Mouse (Mus musculus) B cell, adult (primary cell): ENCODE results near the gene 6430571L13Rik. TPM values are rescaled to one million over a fixed set of nuclear protein-coding genes. Genes with fewer than 3 reads are reported as not detected.

Experiments
- total RNA-seq: library from RNA; stranded (reverse); gene quantifications from 4 replicates; pipeline ENCODE4 v1.2.4, GENCODE M21; 2023; ENCODE audit not compliant: inconsistent age

6430571L13Rik gene
- total RNA-seq: 0.26 to 2.1 TPM (median 1.0 TPM) in 4 replicates

GRCm38 (mm10) chr9:107340267-107340859, at the start of gene 6430571L13Rik:
Gene 6430571L13Rik, plus strand, starts transcription at chr9:107340602.

GRCm38 (mm10) chr9:107296016-107296040, 44.6 kb upstream of the 6430571L13Rik start, which contains the start of gene Cish:
Gene Cish, plus strand, starts transcription at chr9:107296026.

GRCm38 (mm10) chr9:107338172-107338883, 2.1 kb upstream of the 6430571L13Rik start, which contains the start of gene Hemk1:
Gene Hemk1, minus strand, starts transcription at chr9:107338350.

GRCm38 (mm10) chr9:107399491-107399971, 59.1 kb downstream of the 6430571L13Rik start, which contains the start of gene Cacna2d2:
Gene Cacna2d2, plus strand, starts transcription at chr9:107399612.

Other genes starting within 250 kb of the 6430571L13Rik start
- not detected in 4 replicates for gene Dock3, start 108.7 kb upstream of the 6430571L13Rik start, total RNA-seq
- 25.6 to 32.2 TPM (median 27.0 TPM) in 4 replicates for gene Mapkapk3, start 50.7 kb upstream of the 6430571L13Rik start, total RNA-seq
- 0.38 to 1.1 TPM (median 0.86 TPM) in 4 replicates for gene Cish, start 44.6 kb upstream of the 6430571L13Rik start, total RNA-seq
- gene Hemk1, start 2.3 kb upstream of the 6430571L13Rik start, total RNA-seq: 10.3 to 13.4 TPM (median 11.9 TPM) in 4 replicates
- 0.48 to 2.7 TPM (median 0.81 TPM) in 4 replicates for gene Cacna2d2, start 59.0 kb downstream of the 6430571L13Rik start, total RNA-seq
- gene Tmem115, start 193.3 kb downstream of the 6430571L13Rik start, total RNA-seq: 22.8 to 26.5 TPM (median 26.1 TPM) in 4 replicates
- 13.7 to 16.6 TPM (median 14.5 TPM) in 4 replicates for gene Cyb561d2, start 201.6 kb downstream of the 6430571L13Rik start, total RNA-seq
- gene Nprl2, start 201.6 kb downstream of the 6430571L13Rik start, total RNA-seq: 23.5 to 29.7 TPM (median 25.9 TPM) in 4 replicates
- gene Zmynd10, start 206.7 kb downstream of the 6430571L13Rik start, total RNA-seq: 0.54 to 1.1 TPM in 2 of 4 replicates, not detected in the others
- gene Rassf1, start 211.0 kb downstream of the 6430571L13Rik start, total RNA-seq: 62.1 to 68.3 TPM (median 65.1 TPM) in 4 replicates
- 22.7 to 26.0 TPM (median 23.6 TPM) in 4 replicates for gene Tusc2, start 222.7 kb downstream of the 6430571L13Rik start, total RNA-seq
- gene Hyal2, start 227.3 kb downstream of the 6430571L13Rik start, total RNA-seq: 2.3 to 8.2 TPM (median 3.1 TPM) in 4 replicates
- 2.9 to 5.6 TPM (median 4.3 TPM) in 4 replicates for gene Hyal1, start 236.3 kb downstream of the 6430571L13Rik start, total RNA-seq
- 9.9 to 12.6 TPM (median 10.4 TPM) in 4 replicates for gene Naa80, start 238.3 kb downstream of the 6430571L13Rik start, total RNA-seq
- gene Hyal3, start 240.2 kb downstream of the 6430571L13Rik start, total RNA-seq: 1.4 to 2.6 TPM (median 1.8 TPM) in 4 replicates
- gene Ifrd2, start 247.0 kb downstream of the 6430571L13Rik start, total RNA-seq: 24.5 to 28.9 TPM (median 26.8 TPM) in 4 replicates